Mouse (Mus musculus) olfactory bulb, adult 2 months (tissue): Measurements from ENCODE around the gene Colgalt1.

ENCODE experiments used
- CTCF ChIP-seq: fragments of 200-500 bp; IDR thresholded peaks from 2 replicates; pipeline ENCODE4 v1.5.1; 2012; ENCODE audit warnings: low read depth, mild to moderate bottlenecking, low read length, moderate library complexity; ENCODE audit not compliant: insufficient read depth
- POLR2A ChIP-seq: fragments of 200-500 bp; IDR thresholded peaks from 2 replicates; pipeline ENCODE4 v1.6.1; 2012; ENCODE audit warnings: mild to moderate bottlenecking, low read depth, low read length, moderate library complexity; ENCODE audit not compliant: insufficient read depth

GRCm38 (mm10) chr8:71629781-71630212 is 19.0 kb downstream of the Colgalt1 start:
- TF ChIP-seq POLR2A, result no peak
- TF ChIP-seq CTCF, result no peak
